Mouse (Mus musculus) layer of hippocampus, adult 6 months (tissue): ENCODE data around the gene Fam166b. TPM values are rescaled to one million over a fixed set of nuclear protein-coding genes. Genes with fewer than 3 reads are reported as not detected.

Experiments used
- long read RNA-seq, 2 experiments: library from polyadenylated mRNA; unstranded; transcript quantifications; one replicate each; pipeline ENCODE4 v2.0.0; 2019 to 2020
- polyA plus RNA-seq: library from polyadenylated mRNA; unstranded; fragments of <200 nt; fragmentation: Nextera tagmentation; gene quantifications from 2 replicates; pipeline ENCODE4 v1.2.3, GENCODE M21; 2021

The Fam166b gene
- 0.79 and 2.1 TPM in 2 replicates for polyA plus RNA-seq
- long read RNA-seq, experiment 1, partial matches to known transcripts: 0 of 1 reads
- long read RNA-seq, experiment 1, other reads (novel, unspliced or antisense): 0 of 1 reads
- long read RNA-seq, experiment 2: 0 reads

DNA sequence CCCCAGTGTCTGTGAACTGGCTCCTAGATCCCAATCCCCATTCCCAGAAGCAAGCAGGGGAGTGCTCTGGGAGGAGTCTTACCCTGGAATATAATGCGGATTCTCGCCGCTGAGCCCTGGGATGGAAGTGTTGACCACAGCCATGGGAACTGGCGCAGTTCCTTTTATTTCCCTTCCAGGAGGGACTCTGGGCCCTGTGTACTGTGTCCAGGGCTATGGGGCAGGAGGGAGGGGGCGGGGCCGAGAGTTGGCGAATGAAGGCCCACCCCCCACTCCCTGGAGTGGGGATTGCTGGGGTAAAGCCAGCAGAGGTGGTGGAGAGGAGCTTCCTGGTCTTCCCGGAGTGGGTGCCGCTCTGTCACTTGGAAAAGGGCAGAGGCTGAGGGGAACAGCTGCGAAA, at the start of gene Fam166b:
Fam166b (minus strand) TSS at position 189 of the 400 bp plus-strand sequence.

DNA sequence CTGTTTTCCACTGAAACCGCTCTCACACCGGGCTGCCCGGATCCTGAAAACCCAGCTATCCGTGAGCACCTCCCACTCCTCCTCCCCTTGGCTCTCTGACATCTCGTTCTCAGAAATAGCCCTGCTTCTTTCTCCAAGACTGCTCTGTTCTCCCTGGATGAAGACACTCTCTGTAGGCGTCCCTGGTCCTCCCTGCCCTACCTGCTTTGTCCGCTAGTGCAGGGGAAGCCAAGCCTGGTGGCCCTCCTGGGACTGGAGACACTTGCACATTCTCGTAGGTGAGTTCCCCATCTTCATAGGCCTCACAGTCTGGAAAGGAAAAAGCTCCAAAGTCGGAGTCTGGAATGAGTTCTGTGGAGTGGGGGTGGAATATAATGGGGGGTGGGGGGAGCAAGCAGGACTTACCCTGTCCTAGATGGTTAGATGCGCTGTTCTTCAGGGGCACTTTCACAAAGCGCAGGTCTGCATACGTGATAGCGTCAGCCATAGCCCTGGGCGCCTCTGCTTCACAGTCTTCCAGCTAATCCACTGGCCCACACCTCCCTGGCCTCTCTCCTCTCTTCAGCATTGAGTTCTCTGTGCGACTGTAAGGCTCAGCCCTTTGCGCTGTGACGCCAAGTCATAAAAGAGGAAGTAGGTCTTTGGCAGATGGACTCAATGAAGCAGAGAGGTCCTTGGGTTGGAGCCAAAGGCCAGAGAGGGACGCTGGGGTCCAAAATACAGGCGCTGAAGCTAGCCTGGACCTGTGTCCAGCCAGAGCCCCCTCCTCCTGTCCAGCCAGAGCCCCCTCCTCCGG, 25.3 kb upstream of the Fam166b start, which contains the start of gene Cd72:
Cd72 (minus strand) TSS at position 588 of the 796 bp plus-strand sequence.

GRCm38 (mm10) chr4:43441639-43442038, 12.7 kb upstream of the Fam166b start, which contains the start of gene Tesk1:
Gene Tesk1, plus strand, starts transcription at chr4:43441939.

GRCm38 (mm10) chr4:43381408-43382154, 47.4 kb downstream of the Fam166b start, which contains the start of gene Rusc2:
Gene Rusc2, plus strand, starts transcription at chr4:43381979.

Other genes starting within 250 kb of the Fam166b start
- 0.09 and 0.15 TPM in 2 replicates for gene Atp8b5, start 162.0 kb downstream of the Fam166b start, polyA plus RNA-seq
- gene Rusc2, start 47.2 kb downstream of the Fam166b start, polyA plus RNA-seq: 52.0 and 78.4 TPM in 2 replicates
- gene Tesk1, start 12.8 kb upstream of the Fam166b start, polyA plus RNA-seq: 6.8 and 9.2 TPM in 2 replicates
- 3.8 and 5.5 TPM in 2 replicates for gene Cd72, start 25.5 kb upstream of the Fam166b start, polyA plus RNA-seq
- gene Sit1, start 54.6 kb upstream of the Fam166b start, polyA plus RNA-seq: not detected in 2 replicates
- 85.4 and 101 TPM in 2 replicates for gene Ccdc107, start 63.8 kb upstream of the Fam166b start, polyA plus RNA-seq
- gene Arhgef39, start 70.6 kb upstream of the Fam166b start, polyA plus RNA-seq: 0.38 and 1.2 TPM in 2 replicates
- 0.44 and 0.94 TPM in 2 replicates for gene Car9, start 77.8 kb upstream of the Fam166b start, polyA plus RNA-seq
- 2.9 and 4.0 TPM in 2 replicates for gene Tpm2, start 94.6 kb upstream of the Fam166b start, polyA plus RNA-seq
- gene Creb3, start 133.2 kb upstream of the Fam166b start, polyA plus RNA-seq: 61.7 and 62.9 TPM in 2 replicates
- gene Tln1, start 133.6 kb upstream of the Fam166b start, polyA plus RNA-seq: 46.0 and 49.4 TPM in 2 replicates
- gene Rgp1, start 149.6 kb upstream of the Fam166b start, polyA plus RNA-seq: 25.7 and 34.6 TPM in 2 replicates
- 22.4 and 27.0 TPM in 2 replicates for gene Gba2, start 149.7 kb upstream of the Fam166b start, polyA plus RNA-seq
- 0.24 TPM in 1 of 2 replicates, not detected in the other for gene Msmp, start 155.4 kb upstream of the Fam166b start, polyA plus RNA-seq
- gene Npr2, start 202.8 kb upstream of the Fam166b start, polyA plus RNA-seq: 5.0 and 6.5 TPM in 2 replicates
- gene Spag8, start 224.5 kb upstream of the Fam166b start, polyA plus RNA-seq: 3.8 and 4.6 TPM in 2 replicates
- gene Hint2, start 227.3 kb upstream of the Fam166b start, polyA plus RNA-seq: 161 and 201 TPM in 2 replicates
- gene Tmem8b, start 239.8 kb upstream of the Fam166b start, polyA plus RNA-seq: 7.0 and 7.9 TPM in 2 replicates
- gene Fam221b, start 240.0 kb upstream of the Fam166b start, polyA plus RNA-seq: 1.2 TPM in 2 replicates